Mouse (Mus musculus): ENCODE data around the gene Txndc16. TPM values are rescaled to one million over a fixed set of nuclear protein-coding genes. Genes with fewer than 3 reads are reported as not detected.

Txndc16 gene
- polyA plus RNA-seq, 1 experiment from 2014 or later, result 25.6 TPM

GRCm38 (mm10) chr14:45175012-45175740 is 45.0 kb downstream of the Txndc16 start:
- no peaks in the 10 kb centered on the region for H3K9me3 ChIP-seq (ENCODE audit: control insufficient read depth, low read length)
- DNase-seq (ENCODE audit: low spot score) (no peak), ATAC-seq (ENCODE audit: insufficient read depth, low FRiP score, low TSS enrichment) (no peak)
- WGBS, result 82% methylated on average over 14 of the region's 14 CpGs
- H3K4me1 ChIP-seq (ENCODE audit: control insufficient read depth, insufficient read depth, low read length), result no peaks in the 10 kb centered on the region
- H3K4me2 ChIP-seq (ENCODE audit: low read depth), result no peak overlapping the region
- H3K9ac ChIP-seq (ENCODE audit: low read length), result no peak overlapping the region
- no peaks in the 10 kb centered on the region for H3K36me3 ChIP-seq (ENCODE audit: control insufficient read depth, insufficient read depth, low read length)
- H3K4me3 ChIP-seq (ENCODE audit: low read depth, low read length), result no peak overlapping the region
- H3K27ac ChIP-seq (ENCODE audit: low read depth, low read length), result no peak overlapping the region
- H3K27me3 ChIP-seq (ENCODE audit: control insufficient read depth, insufficient read depth, low read length), result no peaks in the 10 kb centered on the region

- H3K4me3 ChIP-seq (ENCODE audit: low read depth, low read length), result no peak overlapping the region
- H3K36me3 ChIP-seq (ENCODE audit: control insufficient read depth, insufficient read depth, low read length), result no peaks in the 10 kb centered on the region
- H3K9me3 ChIP-seq (ENCODE audit: control insufficient read depth, low read length), result no peaks in the 10 kb centered on the region
- no peak overlapping the region for H3K9ac ChIP-seq (ENCODE audit: low read length)
- 91% methylated on average over 5 of the region's 5 CpGs for WGBS
- ATAC-seq (ENCODE audit: insufficient read depth, low FRiP score, low TSS enrichment) (no peak), DNase-seq (ENCODE audit: low spot score) (no peak)
- H3K4me2 ChIP-seq (ENCODE audit: low read depth), result no peak overlapping the region
- no peak overlapping the region for H3K27ac ChIP-seq (ENCODE audit: low read depth, low read length)
- H3K27me3 ChIP-seq (ENCODE audit: control insufficient read depth, insufficient read depth, low read length), result no peaks in the 10 kb centered on the region
- no peaks in the 10 kb centered on the region for H3K4me1 ChIP-seq (ENCODE audit: control insufficient read depth, insufficient read depth, low read length)
Measured at GRCm38 (mm10) chr14:45172260-45172659, 47.9 kb downstream of the Txndc16 start.

DNA sequence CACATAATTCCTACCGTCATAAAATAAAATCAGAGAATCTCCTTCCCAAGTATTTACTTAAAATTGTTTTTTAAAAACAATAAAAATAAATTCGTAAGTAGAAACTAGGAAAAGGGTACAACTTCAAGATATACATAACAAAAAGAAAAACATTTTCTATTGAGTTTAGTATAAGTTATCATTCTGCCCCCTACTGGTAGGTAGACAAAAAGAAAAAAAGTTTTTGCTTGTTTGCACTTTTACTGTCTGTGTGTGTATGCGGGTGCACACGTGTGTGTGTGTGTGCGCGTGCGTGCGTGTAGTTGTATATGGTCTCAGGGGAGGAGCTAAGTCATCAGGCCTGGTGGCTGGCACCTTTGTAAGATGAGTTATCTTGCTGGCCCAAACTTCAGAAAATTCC is 52.8 kb downstream of the Txndc16 start:
- 87% methylated on average over 8 of the region's 8 CpGs for whole genome bisulfite sequencing
- H3K36me3 ChIP-seq (ENCODE audit: control insufficient read depth, insufficient read depth, low read length), result no peaks in the 10 kb centered on the region
- H3K9ac ChIP-seq (ENCODE audit: low read length), result no peak overlapping the region
- no peak overlapping the region for H3K4me2 ChIP-seq (ENCODE audit: low read depth)
- H3K27me3 ChIP-seq (ENCODE audit: control insufficient read depth, insufficient read depth, low read length), result no peaks in the 10 kb centered on the region
- DNase-seq (ENCODE audit: low spot score) (no peak), ATAC-seq (ENCODE audit: insufficient read depth, low FRiP score, low TSS enrichment) (no peak)
- no peak overlapping the region for H3K4me3 ChIP-seq (ENCODE audit: low read depth, low read length)
- no peaks in the 10 kb centered on the region for H3K4me1 ChIP-seq (ENCODE audit: control insufficient read depth, insufficient read depth, low read length)
- H3K27ac ChIP-seq (ENCODE audit: low read depth, low read length), result no peak overlapping the region
- no peaks in the 10 kb centered on the region for H3K9me3 ChIP-seq (ENCODE audit: control insufficient read depth, low read length)

- H3K9ac ChIP-seq (ENCODE audit: low read length), result no peak overlapping the region
- H3K4me2 ChIP-seq (ENCODE audit: low read depth), result no peak overlapping the region
- no peak overlapping the region for H3K27ac ChIP-seq (ENCODE audit: low read depth, low read length)
- 88% methylated on average over 4 of the region's 4 CpGs for WGBS
- no peak overlapping the region for H3K4me3 ChIP-seq (ENCODE audit: low read depth, low read length)
- DNase-seq (ENCODE audit: low spot score) (no peak), ATAC-seq (ENCODE audit: insufficient read depth, low FRiP score, low TSS enrichment) (no peak)
- H3K9me3 ChIP-seq (ENCODE audit: control insufficient read depth, low read length), result no peaks in the 10 kb centered on the region
- no peaks in the 10 kb centered on the region for H3K4me1 ChIP-seq (ENCODE audit: control insufficient read depth, insufficient read depth, low read length)
- no peaks in the 10 kb centered on the region for H3K27me3 ChIP-seq (ENCODE audit: control insufficient read depth, insufficient read depth, low read length)
- no peaks in the 10 kb centered on the region for H3K36me3 ChIP-seq (ENCODE audit: control insufficient read depth, insufficient read depth, low read length)
Measured at GRCm38 (mm10) chr14:45155511-45156173, 64.5 kb downstream of the Txndc16 start.

DNA sequence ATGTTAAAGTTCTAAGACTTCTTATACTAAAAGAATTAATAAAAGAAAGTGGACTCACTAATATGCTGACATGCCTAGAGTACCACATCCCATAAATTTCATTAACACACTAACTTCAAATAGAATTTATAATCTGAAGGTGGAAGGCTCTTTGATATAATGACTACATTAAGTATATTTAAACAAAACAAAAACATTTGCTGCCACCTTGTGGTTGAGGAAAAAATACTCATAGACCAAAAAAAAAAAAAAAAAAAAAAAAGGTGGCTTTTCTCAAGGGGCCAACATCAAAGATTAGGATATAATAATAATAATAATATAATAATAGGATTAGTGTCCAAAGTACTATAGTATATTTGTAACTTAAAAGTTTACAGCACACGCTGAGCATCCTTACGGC is 66.9 kb downstream of the Txndc16 start:
- Histone ChIP-seq H3K27ac (ENCODE audit: low read depth, low read length) (no peak overlapping the region), H3K4me1 (ENCODE audit: control insufficient read depth, insufficient read depth, low read length) (no peaks in the 10 kb centered on the region), H3K4me2 (ENCODE audit: low read depth) (no peak overlapping the region), H3K9me3 (ENCODE audit: control insufficient read depth, low read length) (no peaks in the 10 kb centered on the region), H3K9ac (ENCODE audit: low read length) (no peak overlapping the region), H3K36me3 (ENCODE audit: control insufficient read depth, insufficient read depth, low read length) (no peaks in the 10 kb centered on the region), H3K27me3 (ENCODE audit: control insufficient read depth, insufficient read depth, low read length) (no peaks in the 10 kb centered on the region), H3K4me3 (ENCODE audit: low read depth, low read length) (no peak overlapping the region)
- ATAC-seq (ENCODE audit: insufficient read depth, low FRiP score, low TSS enrichment) (no peak), DNase-seq (ENCODE audit: low spot score) (no peak)
- WGBS, result 90% methylated on average over 2 of the region's 2 CpGs

DNA sequence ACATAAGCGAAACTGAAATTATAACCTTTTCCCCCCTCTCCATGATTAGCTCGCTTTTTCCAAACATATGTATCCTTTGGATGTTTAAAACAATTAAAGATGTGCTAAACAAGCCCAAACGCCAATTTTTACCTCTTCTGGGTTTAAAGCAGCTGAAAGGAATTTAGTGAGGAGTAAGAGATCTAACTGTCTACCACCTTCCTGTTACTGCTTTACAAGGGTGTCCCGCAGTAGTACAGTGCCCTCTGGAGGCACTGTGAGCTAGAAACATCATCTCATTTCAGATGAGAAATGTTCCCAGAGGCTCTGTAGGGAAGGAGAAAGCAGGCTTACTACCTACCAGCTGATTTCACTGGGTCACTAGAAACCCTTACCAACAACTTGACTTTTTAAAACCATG is 77.6 kb downstream of the Txndc16 start:
- ATAC-seq (ENCODE audit: insufficient read depth, low FRiP score, low TSS enrichment), result no peak

GRCm38 (mm10) chr14:45140344-45141080 is 79.6 kb downstream of the Txndc16 start:
- H3K9me3 ChIP-seq (ENCODE audit: control insufficient read depth, low read length), result no peaks in the 10 kb centered on the region
- no peak overlapping the region for H3K27ac ChIP-seq (ENCODE audit: low read depth, low read length)
- no peaks in the 10 kb centered on the region for H3K27me3 ChIP-seq (ENCODE audit: control insufficient read depth, insufficient read depth, low read length)
- no peak for ATAC-seq (ENCODE audit: insufficient read depth, low FRiP score, low TSS enrichment)
- H3K36me3 ChIP-seq (ENCODE audit: control insufficient read depth, insufficient read depth, low read length), result no peaks in the 10 kb centered on the region
- no peak overlapping the region for H3K9ac ChIP-seq (ENCODE audit: low read length)
- no peaks in the 10 kb centered on the region for H3K4me1 ChIP-seq (ENCODE audit: control insufficient read depth, insufficient read depth, low read length)
- DNase-seq (ENCODE audit: low spot score), result no peak
- no peak overlapping the region for H3K4me3 ChIP-seq (ENCODE audit: low read depth, low read length)
- 84% methylated on average over 17 of the region's 17 CpGs for WGBS
- no peak overlapping the region for H3K4me2 ChIP-seq (ENCODE audit: low read depth)

More for the DNA sequence above, 77.6 kb downstream of the Txndc16 start:
- H3K9ac ChIP-seq (ENCODE audit: low read length), result no peak overlapping the region
- no peak overlapping the region for H3K27ac ChIP-seq (ENCODE audit: low read depth, low read length)
- H3K9me3 ChIP-seq (ENCODE audit: control insufficient read depth, low read length), result no peaks in the 10 kb centered on the region
- WGBS, result 61% methylated on average over 4 of the region's 4 CpGs
- H3K4me3 ChIP-seq (ENCODE audit: low read depth, low read length), result no peak overlapping the region
- DNase-seq (ENCODE audit: low spot score), result peak; percentile 33
- no peak overlapping the region for H3K4me2 ChIP-seq (ENCODE audit: low read depth)
- no peaks in the 10 kb centered on the region for H3K4me1 ChIP-seq (ENCODE audit: control insufficient read depth, insufficient read depth, low read length)
- H3K36me3 ChIP-seq (ENCODE audit: control insufficient read depth, insufficient read depth, low read length), result no peaks in the 10 kb centered on the region
- H3K27me3 ChIP-seq (ENCODE audit: control insufficient read depth, insufficient read depth, low read length), result no peaks in the 10 kb centered on the region

- H3K27ac ChIP-seq (ENCODE audit: low read depth, low read length), result no peak overlapping the region
- H3K4me3 ChIP-seq (ENCODE audit: low read depth, low read length), result no peak overlapping the region
- DNase-seq (ENCODE audit: low spot score) (no peak), ATAC-seq (ENCODE audit: insufficient read depth, low FRiP score, low TSS enrichment) (no peak)
- no peaks in the 10 kb centered on the region for H3K9me3 ChIP-seq (ENCODE audit: control insufficient read depth, low read length)
- no peak overlapping the region for H3K9ac ChIP-seq (ENCODE audit: low read length)
- H3K4me2 ChIP-seq (ENCODE audit: low read depth), result no peak overlapping the region
- H3K36me3 ChIP-seq (ENCODE audit: control insufficient read depth, insufficient read depth, low read length), result no peaks in the 10 kb centered on the region
- 88% methylated on average over 2 of the region's 2 CpGs for WGBS
- H3K27me3 ChIP-seq (ENCODE audit: control insufficient read depth, insufficient read depth, low read length), result no peaks in the 10 kb centered on the region
- H3K4me1 ChIP-seq (ENCODE audit: control insufficient read depth, insufficient read depth, low read length), result no peaks in the 10 kb centered on the region
Measured at GRCm38 (mm10) chr14:45135961-45136360, 84.2 kb downstream of the Txndc16 start.

Measured in neural tube, embryonic 11.5 days (tissue).